Mouse (Mus musculus): ENCODE measurements around the gene Sycn.

The Sycn gene

DNA sequence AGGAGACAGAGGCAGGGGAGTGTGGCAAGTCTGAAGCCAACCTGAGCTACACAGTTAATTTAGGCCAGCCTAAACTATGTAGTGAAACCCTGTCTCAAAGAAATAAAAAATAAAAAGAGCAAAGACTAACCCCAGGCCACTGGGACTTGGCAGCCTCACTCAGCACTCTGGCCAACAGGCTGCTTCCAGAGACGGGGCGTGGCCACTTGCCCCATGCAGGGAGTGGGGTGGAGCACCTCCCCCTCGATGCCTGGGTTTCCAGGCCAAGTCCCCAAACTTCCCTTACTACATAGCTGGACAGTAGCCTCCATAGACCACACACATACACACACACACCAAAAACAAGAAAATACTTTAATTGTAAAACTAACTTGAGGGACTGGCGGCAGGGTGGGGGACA is 17.8 kb downstream of the Sycn start:
- DNase-seq (ENCODE audit: low spot score) = peak; percentile 70

DNA sequence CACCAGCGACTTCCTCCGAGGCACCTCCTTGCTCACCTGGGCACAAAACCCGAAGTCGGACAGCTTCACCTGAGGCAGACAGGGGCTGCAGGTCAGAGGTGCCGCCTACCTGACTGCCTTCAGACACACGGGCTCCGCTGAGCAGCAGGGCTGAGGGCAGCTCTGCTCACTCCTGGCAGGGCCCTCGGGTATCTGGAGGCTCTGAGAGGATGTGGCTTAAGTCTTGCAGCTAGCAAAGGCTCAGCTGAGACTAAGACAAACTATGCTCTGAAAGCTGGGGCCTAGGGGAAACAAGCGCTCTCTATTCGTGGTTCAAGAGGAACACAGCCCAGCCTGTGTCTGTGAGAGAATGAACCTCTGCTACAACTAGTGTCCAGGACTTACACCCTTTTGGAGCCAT is 20.2 kb downstream of the Sycn start:
- no peak for DNase-seq (ENCODE audit: low spot score)

- DNase-seq (ENCODE audit: low spot score) = no peak
Observed at GRCm38 (mm10) chr7:28561967-28562366, 21.3 kb downstream of the Sycn start.

GRCm38 (mm10) chr7:28562371-28562770 is 21.7 kb downstream of the Sycn start:
- no peak for DNase-seq (ENCODE audit: low spot score)

- no peak for DNase-seq (ENCODE audit: low spot score)
Observed at GRCm38 (mm10) chr7:28562951-28563350, 22.3 kb downstream of the Sycn start.

GRCm38 (mm10) chr7:28565407-28565806 is 24.7 kb downstream of the Sycn start:
- no peak for DNase-seq (ENCODE audit: low spot score)

- no peak for DNase-seq (ENCODE audit: low spot score)
Observed at GRCm38 (mm10) chr7:28567539-28567938, 26.9 kb downstream of the Sycn start.

- peak; percentile 73 for DNase-seq (ENCODE audit: low spot score)
Observed at GRCm38 (mm10) chr7:28568253-28568652, 27.6 kb downstream of the Sycn start.

DNA sequence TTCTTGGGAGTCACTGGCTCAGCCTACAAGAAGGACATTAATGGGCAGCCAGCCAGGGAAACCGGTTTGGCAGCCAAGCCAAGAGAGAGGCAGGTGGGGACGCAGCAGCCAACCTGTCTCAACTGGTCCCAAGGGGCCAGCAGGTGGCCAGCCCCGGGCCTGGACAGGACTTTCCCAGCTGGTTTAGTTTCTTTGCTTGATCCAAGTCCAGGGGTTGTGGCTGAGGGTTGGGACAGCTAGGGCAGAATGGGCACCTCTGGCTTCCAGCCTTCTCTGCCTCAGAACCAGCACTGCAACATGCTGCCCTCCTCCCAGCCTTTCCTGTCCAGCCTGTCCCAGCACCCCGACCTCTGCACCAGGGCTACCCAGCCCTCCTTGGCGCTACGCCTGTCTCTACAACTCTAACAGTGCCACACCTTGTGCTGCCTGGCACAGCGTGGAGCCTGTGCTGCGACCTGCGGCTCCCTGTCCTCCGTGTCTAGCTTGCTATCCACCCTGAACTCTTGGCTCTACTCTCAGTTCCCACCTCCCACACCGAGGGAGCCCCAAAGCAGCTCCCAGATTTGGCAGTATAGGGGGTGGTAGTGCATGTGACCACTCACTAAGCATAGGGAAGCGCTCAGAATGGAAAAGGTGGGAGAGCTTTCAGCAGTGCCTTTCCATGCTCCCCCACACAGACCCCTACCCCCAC is 29.8 kb downstream of the Sycn start:
- DNase-seq (ENCODE audit: low spot score) = peak; percentile 98

GRCm38 (mm10) chr7:28570982-28571682 is 30.4 kb downstream of the Sycn start:
- peak; percentile 68 for DNase-seq (ENCODE audit: low spot score)

- DNase-seq (ENCODE audit: low spot score) = no peak
Observed at GRCm38 (mm10) chr7:28572689-28573088, 32.0 kb downstream of the Sycn start.

DNA sequence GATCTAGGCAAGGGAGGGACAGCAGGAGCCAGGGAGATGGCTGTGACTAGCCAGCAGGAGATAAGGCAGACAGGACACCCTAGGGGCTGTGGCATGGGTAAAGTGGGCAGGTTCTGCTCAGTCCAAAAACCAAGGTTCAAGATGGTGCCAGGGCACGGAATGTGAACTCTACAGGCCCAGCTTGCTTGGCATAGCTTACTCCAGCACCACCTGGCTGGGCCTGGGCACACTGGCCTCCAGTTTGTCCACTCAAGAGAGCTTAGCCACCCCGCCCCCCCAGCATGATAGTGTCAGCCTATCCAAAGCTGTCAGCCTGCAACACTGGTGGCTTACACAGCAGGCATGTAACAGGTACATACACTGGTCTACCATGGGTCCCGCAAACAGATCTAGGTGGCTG is 32.6 kb downstream of the Sycn start:
- DNase-seq (ENCODE audit: low spot score) = no peak

DNA sequence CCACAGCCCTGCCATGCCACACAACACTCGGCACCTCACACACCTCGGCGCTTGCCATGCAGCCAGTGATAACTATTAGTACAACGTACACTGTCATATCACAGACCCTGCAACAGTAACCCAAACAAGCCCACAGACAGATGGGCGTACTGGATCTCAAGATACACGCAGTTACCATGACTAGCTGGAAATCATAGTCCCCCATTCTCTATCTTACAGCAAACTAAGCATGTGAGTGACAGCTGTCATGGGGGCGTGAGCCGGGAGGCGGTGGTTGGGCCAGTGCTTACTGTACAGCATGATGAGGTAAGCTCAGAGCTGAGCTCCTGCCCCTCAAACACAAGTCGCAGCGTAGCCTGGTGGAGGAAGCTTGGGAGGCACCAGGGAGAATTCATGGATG is 34.9 kb downstream of the Sycn start:
- DNase-seq (ENCODE audit: low spot score) = no peak

DNA sequence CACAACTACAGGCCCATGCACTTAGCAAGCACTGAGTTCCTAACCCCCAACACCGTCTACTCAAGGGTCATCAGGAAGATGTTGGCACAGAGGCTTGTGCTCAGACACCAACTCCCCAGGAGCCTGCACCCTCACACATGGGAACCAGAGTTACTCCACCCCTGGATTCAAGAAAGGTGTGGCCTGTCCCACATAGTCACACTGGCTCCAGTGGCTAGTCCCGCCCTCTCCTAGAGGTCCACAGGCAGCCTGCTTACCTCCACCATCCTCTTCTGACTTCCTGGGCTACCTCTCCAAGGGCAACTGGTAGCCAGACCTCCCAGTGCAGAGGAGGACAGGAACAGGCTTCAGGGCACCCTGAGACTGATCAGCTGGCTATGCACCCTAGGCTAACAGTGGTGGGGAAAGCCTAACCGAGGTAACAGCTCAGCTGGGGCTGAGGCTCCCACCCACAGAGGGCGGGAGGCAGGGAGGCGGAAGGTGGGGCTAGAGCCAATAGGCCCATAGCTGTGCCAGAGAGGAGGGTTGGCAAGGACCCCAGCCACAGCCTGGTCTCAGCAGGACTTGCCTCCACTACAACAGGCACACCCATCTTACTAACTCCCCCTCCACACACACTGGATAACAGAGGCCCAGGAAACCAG is 35.7 kb downstream of the Sycn start:
- DNase-seq (ENCODE audit: low spot score) = peak; percentile 88

- peak; percentile 89 for DNase-seq (ENCODE audit: low spot score)
Observed at GRCm38 (mm10) chr7:28577826-28578542, 37.3 kb downstream of the Sycn start.

- no peak for DNase-seq (ENCODE audit: low spot score)
Observed at GRCm38 (mm10) chr7:28578543-28579053, 37.9 kb downstream of the Sycn start.

GRCm38 (mm10) chr7:28579826-28580225 is 39.1 kb downstream of the Sycn start:
- DNase-seq (ENCODE audit: low spot score) = no peak

DNA sequence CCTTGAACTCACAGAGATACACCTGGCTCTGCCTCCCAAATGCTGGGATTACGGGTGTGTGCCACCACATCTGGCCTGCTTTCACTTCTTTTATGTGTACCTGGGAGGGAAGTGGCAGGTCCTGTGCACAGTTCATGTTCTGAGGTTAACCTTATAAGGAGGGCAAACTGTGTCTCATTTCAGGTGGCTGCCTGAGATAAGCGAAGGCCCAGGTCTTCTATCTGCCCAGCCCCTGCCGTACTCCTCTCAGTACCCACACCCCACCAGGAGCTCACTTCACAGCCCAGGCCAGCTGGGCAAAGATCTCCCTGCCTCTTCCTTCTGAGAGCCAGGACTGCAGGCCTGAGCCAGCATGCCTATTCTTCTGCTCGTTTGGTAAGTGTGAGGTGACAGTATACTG is 41.0 kb downstream of the Sycn start:
- no peak for DNase-seq (ENCODE audit: low spot score)

DNA sequence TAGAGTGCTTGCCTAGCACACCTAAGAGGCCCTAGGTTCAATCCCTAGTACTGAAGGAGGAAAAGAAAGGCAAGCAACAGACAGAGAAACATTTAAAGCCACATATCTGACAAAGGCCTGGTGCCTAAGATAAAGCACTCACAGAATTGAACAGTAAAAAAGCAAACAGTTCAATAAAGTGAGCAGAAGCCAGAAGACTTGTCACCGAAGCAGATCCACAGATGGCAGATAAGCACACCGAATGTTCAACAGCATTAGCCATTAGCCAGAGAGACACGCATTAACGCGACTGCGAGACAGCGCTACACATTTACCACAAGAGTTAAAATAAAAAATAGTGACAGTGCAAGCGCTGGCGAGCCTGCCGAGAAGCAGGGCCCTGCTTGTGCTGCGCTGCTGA is 42.2 kb downstream of the Sycn start:
- DNase-seq (ENCODE audit: low spot score) = no peak

GRCm38 (mm10) chr7:28583570-28584344 is 43.1 kb downstream of the Sycn start:
- no peak for DNase-seq (ENCODE audit: low spot score)

- no peak for DNase-seq (ENCODE audit: low spot score)
Observed at GRCm38 (mm10) chr7:28584468-28584867, 43.8 kb downstream of the Sycn start.

DNA sequence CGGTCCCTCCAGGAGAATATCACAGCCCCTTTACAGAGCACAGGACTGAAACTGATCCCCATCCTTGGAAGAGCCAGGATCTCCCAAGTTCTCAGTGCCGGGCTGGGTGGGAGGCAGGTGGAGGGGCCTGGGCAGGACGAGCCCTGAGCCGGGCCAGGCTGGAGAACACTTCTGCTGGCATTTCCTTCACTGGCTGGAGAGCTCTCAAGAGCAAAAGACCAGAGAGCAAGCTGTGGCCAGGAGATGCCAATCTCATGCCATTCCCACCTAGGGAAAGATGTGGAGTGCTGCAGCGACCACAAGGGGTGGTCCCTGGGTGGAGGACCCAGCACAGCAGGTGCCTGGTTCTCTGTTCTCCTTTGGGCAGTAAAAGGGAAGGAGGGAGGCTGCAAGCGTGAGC is 44.3 kb downstream of the Sycn start:
- DNase-seq (ENCODE audit: low spot score) = no peak

Data from urinary bladder, postnatal 14 days (tissue).